Mouse (Mus musculus): ENCODE data around the gene Styxl1.
A peak's percentile ranks its signal among the peaks of the same experiment; 100 is the strongest.

The Styxl1 gene

GRCm38 (mm10) chr5:135724536-135725322, 53.5 kb downstream of the Styxl1 start:
- DNase-seq: no peak

DNA sequence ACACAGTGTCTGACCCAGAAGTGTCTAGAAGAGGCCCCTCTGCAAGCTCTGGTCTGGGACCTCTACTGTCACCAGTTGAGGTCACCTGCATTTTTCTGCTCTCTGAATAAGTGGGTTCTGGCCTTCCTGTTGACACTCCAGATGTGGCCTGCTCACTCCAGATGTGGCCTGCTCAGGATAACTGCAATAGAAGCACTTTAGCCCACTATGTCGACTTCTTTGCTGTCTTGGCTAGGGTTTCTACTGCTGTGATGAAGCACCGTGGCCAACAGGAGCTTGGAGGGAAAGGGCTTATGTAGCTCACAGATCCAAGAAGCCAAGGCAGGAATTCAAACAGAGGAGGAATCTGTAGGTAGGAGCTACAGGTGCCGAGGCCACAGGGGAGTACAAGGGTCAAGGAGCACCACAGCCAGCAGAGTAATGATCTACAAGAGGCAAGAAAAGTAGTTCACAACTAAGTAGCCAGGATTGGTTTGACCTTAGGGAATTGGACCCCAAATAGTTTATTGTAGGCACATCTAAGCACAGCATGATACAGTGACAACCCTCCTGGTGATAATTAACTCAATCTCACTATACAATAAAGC, 54.9 kb downstream of the Styxl1 start:
- DNase-seq: no peak

DNA sequence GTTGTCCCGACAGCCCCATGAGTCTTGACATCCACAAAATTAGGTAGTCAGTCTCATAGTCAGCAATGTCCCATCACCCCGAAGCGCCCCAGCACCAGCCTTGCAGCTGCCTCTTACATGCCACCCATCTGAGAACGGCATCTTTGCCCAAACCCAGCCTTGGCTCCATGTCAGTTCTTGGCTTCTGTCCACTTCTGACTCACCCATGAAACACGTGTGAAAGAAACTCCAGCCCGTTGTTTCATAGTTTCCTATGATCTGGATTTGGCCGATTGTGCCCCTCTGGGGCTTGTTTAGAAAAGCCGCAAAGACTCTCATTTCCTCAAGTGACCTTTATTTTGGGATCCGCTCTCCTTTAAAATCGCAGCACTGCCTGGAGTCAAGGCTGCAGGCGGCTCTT, 56.1 kb downstream of the Styxl1 start:
- peak; percentile 46 for DNase-seq

- DNase-seq: no peak
Observed at GRCm38 (mm10) chr5:135721076-135721475, 57.1 kb downstream of the Styxl1 start.

- DNase-seq: no peak
Observed at GRCm38 (mm10) chr5:135720121-135720520, 58.1 kb downstream of the Styxl1 start.

DNA sequence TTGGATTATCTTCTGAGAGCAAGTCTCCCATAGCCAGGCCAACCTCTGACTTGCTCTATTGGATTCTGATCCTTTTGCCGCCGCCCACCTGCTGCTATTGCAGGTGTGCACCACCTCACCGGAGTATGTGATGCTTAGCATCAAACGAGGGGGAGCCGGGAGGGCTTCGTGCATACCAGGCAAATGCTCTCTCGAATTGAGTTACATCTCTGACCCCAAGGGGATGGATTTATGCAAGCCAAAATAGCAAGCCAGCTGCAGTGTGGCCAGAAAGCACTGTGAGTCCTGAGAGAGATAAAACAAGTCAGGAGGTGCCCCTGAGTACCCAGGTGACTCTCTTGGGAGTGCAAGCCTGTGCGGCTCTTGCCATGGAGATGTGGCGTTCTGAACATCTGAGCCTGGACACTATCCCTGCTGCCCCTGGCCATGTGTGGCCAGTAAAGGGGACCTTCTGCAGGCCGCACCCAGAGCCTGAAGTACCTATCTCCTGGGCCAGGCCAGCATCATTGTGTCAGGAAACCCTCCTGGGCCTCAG, 58.5 kb downstream of the Styxl1 start:
- DNase-seq: no peak

- no peak for DNase-seq
Observed at GRCm38 (mm10) chr5:135715624-135716023, 62.6 kb downstream of the Styxl1 start.

DNA sequence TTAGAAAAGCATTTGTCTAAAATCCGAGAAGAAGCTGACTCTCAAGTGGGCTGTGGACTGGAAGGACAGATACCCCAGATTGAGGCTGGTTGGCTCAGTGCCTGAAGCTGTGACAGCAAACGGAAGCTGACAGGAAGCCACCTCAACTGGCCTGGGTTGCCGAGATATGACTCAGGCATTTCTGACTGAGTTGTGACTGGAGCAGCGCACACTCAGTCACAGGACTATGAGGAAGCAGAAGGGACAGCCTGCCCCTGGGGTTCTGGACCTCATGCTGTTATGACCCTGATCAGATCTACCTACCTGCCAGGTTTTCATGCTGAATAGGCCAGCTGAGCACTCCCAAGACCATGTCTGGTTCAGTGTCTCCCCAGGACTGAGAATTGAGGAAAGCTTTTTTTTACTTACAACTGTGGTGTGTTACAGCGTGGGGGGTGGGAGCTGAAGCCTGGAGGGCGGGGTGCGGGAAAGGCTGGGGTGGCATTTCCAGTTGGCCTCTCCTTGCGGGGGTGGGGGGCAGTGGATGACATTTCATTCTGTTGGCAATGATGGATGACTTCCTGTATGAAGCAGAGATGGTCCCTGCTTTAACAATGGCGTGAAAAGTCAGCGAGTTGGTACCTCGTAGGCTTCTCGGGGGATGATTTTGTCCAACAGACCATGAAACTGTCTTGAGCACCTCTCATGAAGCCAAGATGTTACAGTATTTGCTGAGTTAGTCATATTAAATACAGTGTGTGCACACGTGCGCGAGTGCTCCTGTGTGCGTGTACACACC, 64.6 kb downstream of the Styxl1 start:
- peak; percentile 39 for DNase-seq

- DNase-seq: no peak
Observed at GRCm38 (mm10) chr5:135712803-135713202, 65.4 kb downstream of the Styxl1 start.

DNA sequence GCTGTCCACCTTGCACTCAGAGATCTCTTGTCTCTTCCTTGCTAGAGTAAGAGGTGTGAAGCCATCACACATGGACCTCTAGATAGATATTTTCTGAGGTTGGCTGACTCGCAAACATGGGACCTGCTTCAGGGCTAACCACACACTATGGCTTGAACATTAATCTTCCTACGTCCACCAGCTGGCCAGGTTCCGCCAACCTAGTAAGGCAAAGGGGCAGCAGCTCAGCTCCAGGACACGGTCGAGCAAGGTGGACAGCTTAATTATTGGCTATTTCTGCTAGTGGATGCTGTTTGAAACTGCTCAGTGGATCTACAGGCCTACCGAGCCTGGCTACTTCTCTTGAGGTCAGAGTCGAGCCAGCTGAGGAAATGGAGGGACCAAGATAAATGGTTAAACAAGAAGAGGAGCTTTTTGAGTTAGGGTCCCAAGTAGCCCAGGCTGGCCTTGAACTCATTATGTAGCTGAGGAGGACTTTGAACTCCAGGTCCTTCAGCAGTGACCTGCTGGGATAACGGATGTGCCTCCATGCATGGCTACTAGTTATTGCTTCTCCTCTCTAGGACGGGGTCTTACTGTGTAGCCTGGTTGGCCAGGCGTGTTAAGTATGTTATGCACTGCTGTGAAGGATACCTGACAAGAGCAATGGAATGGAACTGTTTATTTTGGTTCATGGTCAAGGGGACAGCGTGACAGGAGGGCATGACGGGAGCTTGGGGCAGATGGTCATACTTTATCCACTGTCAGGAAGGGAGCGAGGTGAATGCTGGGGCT, 66.4 kb downstream of the Styxl1 start:
- no peak for DNase-seq

DNA sequence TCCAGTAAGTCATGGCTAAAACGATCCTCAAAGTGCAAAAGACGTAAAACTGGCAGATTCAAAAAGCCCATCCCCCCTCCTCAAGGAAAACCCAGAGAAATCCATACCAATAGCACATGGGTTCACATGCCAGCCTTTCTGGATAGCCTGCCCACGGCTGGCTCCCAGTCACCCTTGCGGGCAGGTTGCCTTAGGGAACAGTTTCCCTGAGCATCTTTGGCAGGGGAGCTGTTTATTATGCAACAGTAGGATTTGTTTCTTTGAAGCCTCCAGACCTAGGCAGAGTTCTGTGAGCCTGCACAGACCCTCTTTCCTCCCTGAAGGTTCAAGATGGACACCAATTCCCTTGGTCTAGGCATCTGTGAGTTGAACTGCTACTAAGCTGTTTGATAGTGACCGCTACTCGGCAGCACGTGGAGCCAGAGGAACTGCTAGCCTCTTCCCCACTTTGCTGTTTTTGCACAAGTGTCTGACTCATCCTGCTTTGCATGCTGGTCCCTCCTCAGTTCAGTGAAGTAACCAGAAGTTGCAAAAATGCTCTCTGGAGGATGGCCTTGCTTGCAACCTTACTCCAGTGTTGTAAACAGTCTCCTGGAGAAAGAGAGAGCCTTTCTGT, 67.5 kb downstream of the Styxl1 start:
- DNase-seq: no peak

DNA sequence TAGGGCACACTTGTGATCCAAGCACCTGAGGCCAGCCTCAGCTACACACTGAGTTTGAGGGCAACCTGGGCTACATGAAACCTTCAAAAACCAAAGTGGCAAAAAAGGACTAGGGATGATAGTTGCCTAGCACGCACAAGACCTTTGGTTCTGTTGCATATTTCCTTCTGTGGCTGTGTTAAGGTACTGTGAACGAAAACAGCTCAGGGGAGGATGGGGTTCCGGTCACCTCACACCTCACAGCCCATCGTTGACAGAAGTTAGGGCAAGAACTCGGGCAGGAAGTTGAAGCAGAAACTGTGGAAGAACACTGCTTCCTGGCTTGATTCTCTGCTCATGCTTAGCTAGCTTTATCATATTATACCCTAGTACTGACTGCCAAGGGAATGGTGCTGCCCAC, 68.5 kb downstream of the Styxl1 start:
- DNase-seq: no peak

DNA sequence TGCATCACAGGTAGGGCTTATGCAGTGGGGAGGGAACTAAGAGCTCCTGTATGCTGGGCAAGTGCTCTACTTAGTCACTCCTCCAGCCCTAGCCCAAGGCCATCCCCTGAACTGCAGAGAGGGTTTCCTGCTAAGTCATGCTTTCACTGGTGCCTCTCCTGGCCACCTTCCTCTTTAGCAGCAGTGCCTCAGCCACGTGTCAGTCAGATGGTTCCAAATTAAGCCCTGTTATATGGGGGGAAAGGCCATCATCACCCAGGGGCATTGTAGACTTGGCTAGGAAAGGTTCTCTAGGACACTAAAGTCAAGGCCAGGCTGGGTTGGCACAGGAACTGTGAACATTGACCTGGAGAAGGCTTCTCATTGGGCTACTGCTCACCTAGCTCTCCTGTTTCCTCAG, 70.3 kb downstream of the Styxl1 start:
- DNase-seq: no peak

GRCm38 (mm10) chr5:135707039-135707438, 71.1 kb downstream of the Styxl1 start:
- no peak for DNase-seq

GRCm38 (mm10) chr5:135705383-135705782, 72.8 kb downstream of the Styxl1 start:
- DNase-seq: no peak

DNA sequence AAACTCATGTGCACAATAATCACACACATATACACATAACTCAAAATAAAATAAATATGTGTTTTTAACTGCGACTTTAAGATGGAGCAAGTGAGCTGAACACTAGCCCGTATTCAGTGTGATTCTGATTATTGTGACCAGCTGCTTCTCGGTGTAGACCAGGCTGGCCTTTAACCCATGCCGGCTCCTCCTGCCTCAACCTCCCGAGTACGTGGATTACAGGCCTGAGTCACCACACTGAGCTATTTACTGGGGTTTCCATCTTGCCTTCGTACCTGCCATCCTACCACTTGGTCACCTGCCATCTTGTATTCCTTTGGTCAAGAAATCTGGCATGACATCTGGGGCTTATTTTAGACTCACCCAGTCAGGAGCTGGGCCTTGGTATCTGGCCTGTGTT, 74.8 kb downstream of the Styxl1 start:
- DNase-seq: no peak

DNA sequence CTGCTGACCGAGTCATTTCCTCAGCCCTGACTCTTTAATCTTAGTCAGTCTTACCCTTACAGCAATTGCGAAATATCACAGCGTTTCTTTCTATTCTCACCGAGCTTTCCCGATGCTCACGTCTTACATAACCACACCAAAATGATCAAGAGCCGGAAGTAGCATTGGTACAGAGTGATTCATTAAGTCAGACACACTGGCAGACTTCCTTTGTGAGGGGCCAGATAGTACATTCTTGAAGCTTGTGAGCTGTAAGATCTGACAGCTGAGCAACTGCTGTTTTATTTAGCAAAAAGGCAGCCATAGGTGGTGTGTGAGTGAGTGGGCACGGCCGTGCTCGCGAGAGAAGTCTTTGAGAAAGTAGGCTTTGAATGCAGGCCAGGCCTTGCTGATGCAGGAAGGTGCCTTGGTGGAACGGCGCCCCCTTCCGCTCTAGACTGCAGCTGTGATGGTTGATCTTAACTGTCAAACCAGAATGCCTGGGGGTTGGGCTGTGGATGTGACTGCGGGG, 75.4 kb downstream of the Styxl1 start:
- DNase-seq: no peak

- no peak for DNase-seq
Observed at GRCm38 (mm10) chr5:135702190-135702589, 76.0 kb downstream of the Styxl1 start.

GRCm38 (mm10) chr5:135701601-135702000, 76.6 kb downstream of the Styxl1 start:
- no peak for DNase-seq

DNA sequence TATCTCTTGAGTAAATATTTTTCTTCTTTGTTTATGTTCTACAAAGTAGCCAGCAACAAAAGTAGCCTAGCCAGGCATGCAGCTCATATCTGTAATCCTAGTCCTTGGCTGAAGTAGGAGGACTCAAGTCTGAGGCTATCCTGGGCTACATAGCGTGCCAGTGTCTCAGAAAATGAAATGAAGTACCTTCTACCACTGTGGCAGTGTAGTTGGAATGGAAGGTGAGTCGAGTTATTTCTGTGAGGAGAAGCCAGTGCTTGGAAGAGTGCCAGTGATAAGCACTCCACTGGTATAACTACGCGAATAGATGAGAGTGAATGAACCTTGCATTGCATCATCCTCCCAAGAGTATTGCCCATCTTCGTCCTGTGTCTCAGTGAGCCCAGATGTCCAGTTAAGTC, 80.5 kb downstream of the Styxl1 start:
- no peak for DNase-seq
